8 mouse cellular contexts compared by ENCODE assay signal in the genomic region with DNA sequence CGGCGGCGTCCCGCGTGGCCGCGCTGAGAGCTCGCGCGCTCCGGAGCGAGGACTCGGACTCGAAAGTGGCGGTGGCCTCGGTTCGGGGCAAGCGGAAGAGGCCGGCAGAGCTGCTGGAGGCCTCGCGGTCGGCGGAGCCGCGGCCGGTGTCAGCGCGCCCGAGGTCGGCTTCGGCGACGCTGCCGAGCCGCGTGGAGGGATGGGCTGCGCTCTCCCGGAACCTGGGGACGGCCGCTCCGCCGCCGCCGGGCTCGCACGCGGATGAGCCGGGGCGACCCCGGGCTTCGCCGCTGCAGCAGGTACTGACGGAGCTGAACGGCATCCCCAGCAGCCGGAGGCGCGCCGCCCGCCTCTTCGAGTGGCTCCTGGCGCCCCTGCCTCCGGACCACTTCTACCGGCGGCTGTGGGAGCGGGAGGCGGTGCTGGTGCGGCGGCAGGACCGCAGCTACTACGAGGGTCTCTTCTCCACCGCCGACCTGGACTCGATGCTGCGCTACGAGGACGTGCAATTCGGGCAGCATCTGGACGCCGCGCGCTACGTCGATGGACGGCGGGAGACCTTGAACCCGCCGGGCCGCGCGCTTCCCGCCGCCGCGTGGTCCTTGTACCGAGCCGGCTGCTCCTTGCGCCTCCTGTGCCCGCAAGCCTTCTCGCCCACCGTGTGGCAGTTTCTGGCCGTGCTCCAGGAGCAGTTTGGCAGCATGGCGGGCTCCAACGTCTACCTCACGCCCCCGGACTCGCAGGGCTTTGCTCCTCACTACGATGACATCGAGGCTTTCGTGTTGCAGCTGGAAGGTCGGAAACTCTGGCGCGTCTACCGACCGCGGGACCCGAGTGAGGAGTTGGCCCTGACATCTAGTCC. TPM values are rescaled to one million over a fixed set of nuclear protein-coding genes. Genes with fewer than 3 reads are reported as not detected.
DNase-seq lines count a peak whose midpoint lies in the region; ATAC-seq and TF ChIP-seq lines count a peak whose summit lies in the region.

No protein-coding gene starts in this region.

- no peaks in the 10 kb centered on the region for H3K27me3 ChIP-seq in intestine, embryonic 16.5 days (replicated peaks; ENCODE audit: control insufficient read depth, insufficient read depth, low read length)
- no peaks in the 10 kb centered on the region for H3K27me3 ChIP-seq in limb, embryonic 15.5 days
- no peaks in the 10 kb centered on the region for H3K27me3 ChIP-seq in testis, adult 2 months (ENCODE audit: control insufficient read depth, insufficient read depth, low read length)

- peak overlapping the region; percentile 90 for H3K27ac ChIP-seq in intestine, embryonic 16.5 days (ENCODE audit: low read length)
- peak overlapping the region; percentile 87 for H3K27ac ChIP-seq in limb, embryonic 15.5 days
- peak overlapping the region; percentile 82 for H3K27ac ChIP-seq in testis, adult 2 months (ENCODE audit: control insufficient read depth, insufficient read depth, low read depth, low read length)

- peaks cover 25% of the 10 kb centered on the region for H3K4me1 ChIP-seq in intestine, embryonic 16.5 days (ENCODE audit: control insufficient read depth, insufficient read depth, low read length)
- H3K4me1 ChIP-seq in limb, embryonic 15.5 days = peaks cover 26% of the 10 kb centered on the region
- peaks cover 17% of the 10 kb centered on the region for H3K4me1 ChIP-seq in testis, adult 2 months (ENCODE audit: control insufficient read depth, insufficient read depth, low read length)

- H3K9ac ChIP-seq in intestine, embryonic 16.5 days (ENCODE audit: low read depth, low read length) = peak overlapping the region; percentile 91
- peak overlapping the region; percentile 76 for H3K9ac ChIP-seq in limb, embryonic 15.5 days

- TF ChIP-seq POLR2A in testis, adult 2 months (IDR thresholded peaks at IDR 0.05; ENCODE audit: control insufficient read depth, low read depth, low read length) = no peak

- no peak for TF ChIP-seq CTCF in testis, adult 2 months (IDR thresholded peaks at IDR 0.05; ENCODE audit: control insufficient read depth, insufficient read depth, insufficient replicate concordance, low read depth, low read length)

- ATAC-seq in intestine, embryonic 16.5 days = peak; percentile 61
- peak; percentile 56; the same call in 1 of the 2 replicates for ATAC-seq in limb, embryonic 15.5 days (ENCODE audit: insufficient number of reproducible peaks, low FRiP score, low TSS enrichment, low read depth)

- WGBS in intestine, embryonic 16.5 days = under 1% methylated on average over 116 of the region's 116 CpGs
- under 1% methylated on average over 108 of the region's 116 CpGs for WGBS in limb, embryonic 15.5 days

- H3K4me2 ChIP-seq in intestine, embryonic 16.5 days (ENCODE audit: low read depth, low read length) = peak overlapping the region; percentile 97
- peak overlapping the region; percentile 92 for H3K4me2 ChIP-seq in limb, embryonic 15.5 days

- H3K4me3 ChIP-seq in intestine, embryonic 16.5 days (ENCODE audit: low read length) = peak overlapping the region; percentile 96
- peak overlapping the region; percentile 92 for H3K4me3 ChIP-seq in limb, embryonic 15.5 days
- peak overlapping the region; percentile 88 for H3K4me3 ChIP-seq in testis, adult 2 months (ENCODE audit: control insufficient read depth, low read depth, low read length)

- no peaks in the 10 kb centered on the region for H3K9me3 ChIP-seq in intestine, embryonic 16.5 days (ENCODE audit: control insufficient read depth, low read length)
- H3K9me3 ChIP-seq in limb, embryonic 15.5 days = no peaks in the 10 kb centered on the region

- DNase-seq in urinary bladder, postnatal 14 days (ENCODE audit: low spot score) = peak; percentile 20
- DNase-seq in urinary bladder, postnatal 10 days (ENCODE audit: low spot score) = no peak
- DNase-seq in cerebellum, postnatal 25 days = peak; percentile 50 to 63
- DNase-seq in frontal cortex, postnatal 25 days (ENCODE audit: low spot score in 2 of 2) = peak; percentile 40 to 58
- DNase-seq in natural killer cell, adult 2 months (ENCODE audit: low spot score in 2 of 2) = peak; percentile 12 to 21

- H3K36me3 ChIP-seq in intestine, embryonic 16.5 days (ENCODE audit: control insufficient read depth, insufficient read depth, low read length) = peaks cover 4% of the 10 kb centered on the region; the same call in 1 of the 2 replicates
- H3K36me3 ChIP-seq in limb, embryonic 15.5 days = peaks cover 6% of the 10 kb centered on the region
- H3K36me3 ChIP-seq in testis, adult 2 months (ENCODE audit: control insufficient read depth, insufficient read depth, low read length) = no peaks in the 10 kb centered on the region

RNA-seq across cellular contexts. Expression of a gene that starts 0.7 kb away (rescaled TPM):
- polyA plus RNA-seq in intestine, embryonic 16.5 days (2015; fragmentation: Nextera tagmentation; extraction: Ambion mirVana) = 10.2 and 11.7 TPM in 2 replicates
- 9.0 and 11.2 TPM in 2 replicates for polyA plus RNA-seq in limb, embryonic 15.5 days (2015; fragmentation: Nextera tagmentation; extraction: Ambion mirVana)
- polyA plus RNA-seq in testis, adult 2 months (2012; rRNA removed) = 2.4 and 2.9 TPM in 2 replicates

RNA-seq across cellular contexts. Expression of a gene that starts 29.3 kb away (rescaled TPM):
- polyA plus RNA-seq in intestine, embryonic 16.5 days (2015; fragmentation: Nextera tagmentation; extraction: Ambion mirVana) = 35.7 and 36.1 TPM in 2 replicates
- 36.6 and 37.5 TPM in 2 replicates for polyA plus RNA-seq in limb, embryonic 15.5 days (2015; fragmentation: Nextera tagmentation; extraction: Ambion mirVana)
- 24.5 and 25.8 TPM in 2 replicates for polyA plus RNA-seq in testis, adult 2 months (2012; rRNA removed)

RNA-seq across cellular contexts. Expression of a gene that starts 33.6 kb away (rescaled TPM):
- not detected in 2 replicates for polyA plus RNA-seq in intestine, embryonic 16.5 days (2015; fragmentation: Nextera tagmentation; extraction: Ambion mirVana)
- polyA plus RNA-seq in limb, embryonic 15.5 days (2015; fragmentation: Nextera tagmentation; extraction: Ambion mirVana) = not detected in 2 replicates
- 33.7 and 40.7 TPM in 2 replicates for polyA plus RNA-seq in testis, adult 2 months (2012; rRNA removed)

RNA-seq across cellular contexts. Expression of a gene that starts 36.6 kb away (rescaled TPM):
- polyA plus RNA-seq in intestine, embryonic 16.5 days (2015; fragmentation: Nextera tagmentation; extraction: Ambion mirVana) = 35.3 and 39.5 TPM in 2 replicates
- 26.1 and 26.5 TPM in 2 replicates for polyA plus RNA-seq in limb, embryonic 15.5 days (2015; fragmentation: Nextera tagmentation; extraction: Ambion mirVana)
- polyA plus RNA-seq in testis, adult 2 months (2012; rRNA removed) = 0.94 and 1.6 TPM in 2 replicates

RNA-seq across cellular contexts. Expression of a gene that starts 58.2 kb away (rescaled TPM):
- 159 and 188 TPM in 2 replicates for polyA plus RNA-seq in intestine, embryonic 16.5 days (2015; fragmentation: Nextera tagmentation; extraction: Ambion mirVana)
- polyA plus RNA-seq in limb, embryonic 15.5 days (2015; fragmentation: Nextera tagmentation; extraction: Ambion mirVana) = 58.3 and 59.5 TPM in 2 replicates
- 0.73 and 1.8 TPM in 2 replicates for polyA plus RNA-seq in testis, adult 2 months (2012; rRNA removed)

Comparison
In these comparisons a context has a peak if more than half of its experiments do, and no peak if none do; other contexts are left out.
1. RNA of a gene that starts 33.6 kb away (polyA plus RNA-seq): 33.7 to 40.7 TPM in testis, adult 2 months; not detected in intestine, embryonic 16.5 days and not detected in limb, embryonic 15.5 days; every median in the first group is over 10 times any median in the second.
2. Peak in every context shown above with its lines, with median percentiles within 50 percentile points of each other: H3K27ac ChIP-seq and H3K4me3 ChIP-seq.